Mouse (Mus musculus): ENCODE measurements at regions not wholly inside any gene's neighbourhood (a gene's known extent, or its start where the extent isn't known, plus 50 kb on each side); places are given as distances from the start of the nearest gene placed in this dataset.

DNA sequence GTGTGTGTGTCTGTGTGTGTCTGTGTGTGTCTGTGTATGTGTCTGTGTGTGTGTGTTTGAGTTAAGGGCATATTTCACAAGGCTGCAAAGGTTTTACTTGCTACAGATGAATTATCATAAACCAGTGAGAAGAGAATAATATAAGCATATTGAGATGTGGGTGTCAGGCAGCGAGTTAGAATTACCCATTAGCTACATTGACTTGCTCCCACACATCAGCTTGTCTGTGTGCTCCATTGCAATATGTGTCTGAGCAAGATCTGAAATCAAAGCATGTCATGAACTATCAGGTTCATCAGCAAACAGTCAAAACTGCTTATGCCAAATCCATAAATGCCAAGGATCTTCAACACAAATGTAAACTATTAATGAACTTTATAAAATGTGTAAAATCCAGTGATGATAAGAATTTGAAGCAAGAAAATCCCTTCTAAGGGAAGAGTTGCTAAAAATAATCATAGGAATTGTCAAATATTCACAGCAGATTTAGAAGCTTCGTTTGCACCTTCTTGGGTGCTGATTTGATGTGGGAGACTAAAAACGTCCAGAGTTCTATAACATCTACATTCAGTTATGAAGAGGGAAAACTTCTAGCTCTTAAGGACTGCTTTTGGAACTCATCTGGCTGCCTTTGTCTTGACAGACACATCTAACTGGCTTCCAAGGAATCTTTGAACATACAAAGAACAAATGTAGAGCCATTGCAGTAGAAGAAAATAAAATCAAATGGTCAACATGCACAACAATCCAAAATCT lies 361.7 kb upstream of the Lrrn1 start:
- Histone ChIP-seq H3K27me3 (ENCODE audit: control insufficient read depth in 1 of 2, insufficient read depth in 2 of 2, low read length in 2 of 2) (no peaks in the 10 kb centered on the region), H3K9me3 (replicated peaks; ENCODE audit: insufficient read depth, low read length) (no peaks in the 10 kb centered on the region), H3K4me3 (ENCODE audit: control insufficient read depth in 1 of 2, insufficient read depth in 1 of 2, low read depth in 2 of 2, low read length in 2 of 2) (no peak overlapping the region), H3K4me1 (ENCODE audit: control insufficient read depth in 1 of 2, insufficient read depth in 2 of 2, low read length in 2 of 2) (no peaks in the 10 kb centered on the region), H3K79me2 (ENCODE audit: control insufficient read depth, insufficient read depth, low read length, poor library complexity) (no peaks in the 10 kb centered on the region), H3K36me3 (ENCODE audit: control insufficient read depth in 1 of 2, insufficient read depth in 2 of 2, low read length in 2 of 2) (no peaks in the 10 kb centered on the region), H3K9ac (ENCODE audit: control insufficient read depth, low read depth, low read length, poor library complexity, severe bottlenecking) (no peak overlapping the region), H3K27ac (ENCODE audit: control insufficient read depth, low read depth, low read length) (no peak overlapping the region)
- no peak for DNase-seq (ENCODE audit: low read depth, low spot score)
- TF ChIP-seq MYB (IDR thresholded peaks at IDR 0.05; ENCODE audit: low read depth, low read length), result no peak
- no peak for TF ChIP-seq ELF1 (IDR thresholded peaks at IDR 0.05; ENCODE audit: low read depth, low read length)

DNA sequence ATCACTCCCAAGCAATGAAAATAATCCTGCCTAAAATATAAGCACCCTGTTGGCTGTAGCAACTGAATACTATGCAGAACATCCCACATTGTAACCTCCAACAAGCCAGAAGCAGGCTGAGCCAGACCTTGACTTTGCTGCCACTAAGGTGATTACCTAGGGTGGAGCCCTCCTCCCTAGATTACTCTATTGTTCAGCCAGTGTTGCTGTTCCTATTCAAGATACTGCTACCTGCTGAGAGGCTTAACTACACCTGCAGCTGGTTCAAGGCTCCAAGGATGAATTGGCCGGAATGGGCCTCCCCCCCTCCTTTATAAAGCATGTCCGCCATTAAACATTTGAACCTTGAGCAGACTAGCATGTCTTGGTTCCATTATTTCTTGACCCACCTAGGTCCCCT lies 311.3 kb upstream of the Lrrn1 start:
- no peaks in the 10 kb centered on the region for H3K4me1 ChIP-seq (ENCODE audit: control insufficient read depth in 1 of 2, insufficient read depth in 2 of 2, low read length in 2 of 2)
- H3K36me3 ChIP-seq (ENCODE audit: control insufficient read depth in 1 of 2, insufficient read depth in 2 of 2, low read length in 2 of 2), result no peaks in the 10 kb centered on the region
- H3K27ac ChIP-seq (ENCODE audit: control insufficient read depth, low read depth, low read length), result no peak overlapping the region
- H3K4me3 ChIP-seq (ENCODE audit: control insufficient read depth in 1 of 2, insufficient read depth in 1 of 2, low read depth in 2 of 2, low read length in 2 of 2), result no peak overlapping the region
- no peak for TF ChIP-seq MYB (IDR thresholded peaks at IDR 0.05; ENCODE audit: low read depth, low read length)
- no peak for TF ChIP-seq EP300 (IDR thresholded peaks at IDR 0.05; ENCODE audit: low read depth in 1 of 2, low read length in 2 of 2)
- TF ChIP-seq USF2 (IDR thresholded peaks at IDR 0.05; ENCODE audit: borderline replicate concordance in 1 of 2, insufficient read depth in 1 of 2, low read depth in 1 of 2, low read length in 2 of 2), result no peak
- no peak for TF ChIP-seq ZKSCAN1 (IDR thresholded peaks at IDR 0.05; ENCODE audit: low read depth, low read length)
- TF ChIP-seq POLR2A (IDR thresholded peaks at IDR 0.05; ENCODE audit: control insufficient read depth in 1 of 2, insufficient read depth in 1 of 2, low read depth in 1 of 2, low read length in 2 of 2, poor library complexity in 1 of 2), result no peak
- no peak for TF ChIP-seq ZNF384 (IDR thresholded peaks at IDR 0.05; ENCODE audit: low read depth, low read length)
- no peak for TF ChIP-seq MAZ (IDR thresholded peaks at IDR 0.05; ENCODE audit: low read depth, low read length)
- TF ChIP-seq MEF2A (IDR thresholded peaks at IDR 0.05; ENCODE audit: extremely low read depth, insufficient replicate concordance, low read depth, low read length, poor library complexity, severe bottlenecking), result no peak
- no peak for TF ChIP-seq POLR2AphosphoS2 (IDR thresholded peaks at IDR 0.05; ENCODE audit: low read length)
- TF ChIP-seq MYC (IDR thresholded peaks at IDR 0.05; ENCODE audit: low read depth, low read length), result no peak
- no peak for TF ChIP-seq GATA1 (IDR thresholded peaks at IDR 0.05; ENCODE audit: low read depth, low read length)
- no peak for TF ChIP-seq CTCF (IDR thresholded peaks at IDR 0.05 in 2 of 3, conservative IDR thresholded peaks at IDR 0.05 in 1 of 3; ENCODE audit: control insufficient read depth in 1 of 3, insufficient read depth in 1 of 3, low read depth in 2 of 3, low read length in 3 of 3, poor library complexity in 1 of 3, severe bottlenecking in 1 of 3)
- no peak for TF ChIP-seq NELFE (IDR thresholded peaks at IDR 0.05; ENCODE audit: low read depth, low read length)
- no peak for TF ChIP-seq UBTF (IDR thresholded peaks at IDR 0.05; ENCODE audit: borderline replicate concordance, insufficient read depth, low read depth, low read length)
- no peak for TF ChIP-seq CHD2 (IDR thresholded peaks at IDR 0.05; ENCODE audit: low read length)
- H3K27me3 ChIP-seq (ENCODE audit: control insufficient read depth in 1 of 2, insufficient read depth in 2 of 2, low read length in 2 of 2), result no peaks in the 10 kb centered on the region
- no peaks in the 10 kb centered on the region for H3K9me3 ChIP-seq (replicated peaks; ENCODE audit: insufficient read depth, low read length)
- H3K79me2 ChIP-seq (ENCODE audit: control insufficient read depth, insufficient read depth, low read length, poor library complexity), result no peaks in the 10 kb centered on the region
- DNase-seq (ENCODE audit: low read depth, low spot score), result no peak
- H3K9ac ChIP-seq (ENCODE audit: control insufficient read depth, low read depth, low read length, poor library complexity, severe bottlenecking), result no peak overlapping the region

Data from MEL (cell line).